Mouse (Mus musculus) natural killer cell, adult 2 months (primary cell): ENCODE measurements at regions not wholly inside any gene's neighbourhood (a gene's known extent, or its start where the extent isn't known, plus 50 kb on each side); places are given as distances from the start of the nearest gene placed in this dataset.

Experiments
- DNase-seq, 2 experiments: peaks; one replicate each; pipeline ENCODE4 v3.0.0; 2022; ENCODE audit warnings: low spot score in 2 of 2

GRCm38 (mm10) chr14:68022925-68023324 lies 1271.2 kb downstream of the Synb start:
- DNase-seq, result no peak

DNA sequence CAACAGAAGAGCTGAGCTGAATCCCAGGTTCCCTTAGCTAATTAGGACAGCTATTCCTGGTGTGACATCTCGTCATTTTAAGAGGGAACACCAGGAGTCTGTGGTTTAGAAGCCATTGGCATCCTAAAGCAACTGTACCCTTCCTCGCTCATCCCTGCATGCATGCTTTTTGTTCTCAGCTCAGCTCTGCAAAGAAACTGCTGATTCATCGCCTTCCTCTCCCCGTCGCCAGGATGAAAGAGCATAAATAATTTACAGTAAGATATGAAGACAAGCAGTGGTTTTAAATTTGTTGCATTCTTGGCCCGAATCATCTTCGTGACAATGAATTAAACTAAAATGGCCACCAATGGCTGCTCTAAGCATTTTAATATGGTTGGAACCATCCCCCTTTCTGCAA lies 1272.9 kb downstream of the Synb start:
- no peak for DNase-seq

DNA sequence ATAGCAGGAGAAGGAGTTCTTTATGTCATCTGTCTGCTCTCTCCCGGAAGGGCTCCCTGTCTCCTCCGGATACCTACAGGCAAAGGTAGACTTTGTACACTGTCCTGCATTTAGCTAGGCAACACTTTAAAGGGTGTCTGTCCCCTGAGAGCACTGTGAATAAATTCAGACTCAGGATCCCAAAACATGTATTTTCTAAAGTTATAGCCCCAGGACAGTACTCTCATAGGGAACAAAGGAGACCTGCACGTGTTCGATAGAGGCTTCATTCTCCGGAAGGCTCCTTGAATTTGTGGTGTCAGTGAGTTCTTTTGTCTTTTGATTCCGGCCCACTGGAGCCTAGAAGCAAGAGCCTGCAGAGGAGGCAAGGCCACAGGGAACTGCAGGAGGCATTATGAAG lies 1273.3 kb downstream of the Synb start:
- no peak for DNase-seq

DNA sequence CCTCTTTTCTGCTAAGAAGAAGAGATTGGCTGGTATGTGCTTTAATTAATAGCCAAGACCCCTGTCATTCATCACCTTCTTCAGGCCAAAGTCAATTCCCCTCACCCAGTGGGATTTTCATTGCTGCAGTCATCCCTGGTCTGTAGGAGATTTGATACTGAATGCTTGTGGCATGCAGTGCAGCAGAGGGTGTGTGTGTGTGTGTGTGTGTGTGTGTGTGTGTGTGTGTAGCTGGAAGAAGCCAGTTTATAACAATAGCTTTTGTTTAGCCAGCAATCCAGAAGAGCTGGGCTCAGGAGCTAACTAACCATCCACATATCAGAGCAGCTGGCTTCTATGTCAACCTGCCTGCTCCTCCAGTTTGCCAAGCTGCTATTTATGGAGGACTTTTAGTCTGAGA lies 1275.4 kb downstream of the Synb start:
- no peak for DNase-seq

DNA sequence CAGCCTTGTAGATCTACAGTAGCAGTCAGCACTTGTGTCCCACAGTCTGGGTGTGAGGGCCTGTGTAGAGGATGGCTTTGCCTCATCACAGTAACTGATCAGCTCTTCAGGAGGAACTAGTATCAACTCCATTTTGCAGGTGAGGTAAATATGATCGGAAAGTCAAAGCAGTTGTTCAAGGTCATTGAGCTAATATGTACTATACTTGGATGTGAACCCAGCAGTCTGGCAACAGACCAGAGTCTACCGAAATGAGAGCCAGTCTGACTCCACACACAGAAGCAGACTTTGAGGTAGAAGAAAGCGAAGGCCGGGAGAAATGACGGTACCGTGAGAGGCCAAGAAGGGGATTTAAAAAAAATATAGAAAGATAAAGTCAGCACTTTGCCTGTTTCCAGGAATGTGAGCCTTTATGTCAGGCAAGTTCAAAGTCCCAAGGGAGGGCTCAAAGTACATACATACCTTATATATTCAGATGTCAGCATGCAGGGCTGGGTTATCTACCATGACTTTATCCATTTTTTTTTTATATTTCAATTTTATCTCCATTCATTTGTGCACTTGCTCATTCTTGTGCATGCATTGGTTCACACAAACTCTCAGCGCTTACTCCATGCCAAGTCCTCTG lies 1297.2 kb downstream of the Synb start:
- DNase-seq, result no peak

GRCm38 (mm10) chr14:67993611-67994051 lies 1300.5 kb downstream of the Synb start:
- DNase-seq, result no peak

DNA sequence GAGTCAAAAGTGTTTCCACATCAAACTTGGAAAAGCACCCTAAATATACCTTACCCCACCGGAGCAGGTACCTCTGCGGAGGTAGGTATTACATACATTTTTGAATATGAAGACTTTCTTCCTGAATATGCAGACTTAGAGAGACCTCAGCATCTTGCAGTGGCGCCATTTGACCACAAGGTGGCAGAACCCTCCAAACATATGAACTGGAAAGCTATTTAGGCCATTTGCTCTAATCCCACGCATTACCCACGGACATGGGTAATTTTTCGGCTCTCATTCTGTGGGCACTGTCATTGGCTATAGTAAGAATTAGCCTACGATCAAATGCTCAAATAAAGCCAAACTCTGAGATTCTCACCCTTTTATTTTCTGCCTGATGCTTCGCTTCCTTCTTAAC lies 1301.0 kb downstream of the Synb start:
- peak; percentile 15 to 26 for DNase-seq

DNA sequence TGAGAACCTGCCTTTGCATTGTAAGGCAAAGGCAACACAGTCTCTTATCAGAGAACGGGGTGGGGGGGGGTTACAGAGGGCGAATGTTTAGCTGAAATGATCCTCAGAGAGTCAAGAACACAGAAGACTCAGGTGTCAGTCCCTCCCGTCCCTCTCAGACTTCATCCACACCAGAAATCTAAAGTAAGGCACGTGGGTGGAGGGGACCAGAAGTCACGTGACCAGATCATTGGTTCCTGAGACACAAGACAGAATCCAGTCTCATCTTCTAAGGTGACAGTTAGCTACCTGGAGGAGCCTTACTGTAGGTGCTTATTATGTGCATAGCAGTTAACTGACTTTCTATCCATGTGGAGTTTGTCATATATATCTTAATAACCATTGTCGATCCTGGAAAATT lies 1302.0 kb downstream of the Synb start:
- DNase-seq, result no peak

GRCm38 (mm10) chr14:67990271-67990670 lies 1303.8 kb downstream of the Synb start:
- DNase-seq, result no peak
